Mouse (Mus musculus) lung, adult 2 months (tissue): ENCODE data around the gene Atp8a1. TPM values are rescaled to one million over a fixed set of nuclear protein-coding genes. Genes with fewer than 3 reads are reported as not detected.

Experiments
- DNase-seq: peaks from one replicate; pipeline ENCODE4 v3.0.0; 2022
- H3K4me1 ChIP-seq: fragments of 200-500 bp; 2 replicates; pipeline ENCODE4 v1.6.1; 2011; ENCODE audit warnings: low read length; ENCODE audit not compliant: control insufficient read depth, insufficient read depth
- H3K4me3 ChIP-seq: fragments of 200-500 bp; replicated peaks from 2 replicates; pipeline ENCODE3; 2011; ENCODE audit warnings: low read depth, mild to moderate bottlenecking, control low read depth, low read length; ENCODE audit errors: extremely low read depth
- CTCF ChIP-seq: fragments of 200-500 bp; IDR thresholded peaks from 2 replicates; pipeline ENCODE4 v1.5.1; 2011; ENCODE audit warnings: mild to moderate bottlenecking, low read length, control low read depth; ENCODE audit not compliant: insufficient read depth
- POLR2A ChIP-seq: fragments of 200-500 bp; IDR thresholded peaks from 2 replicates; pipeline ENCODE4 v1.6.1; 2011; ENCODE audit warnings: low read depth, mild to moderate bottlenecking, control low read depth, low read length, borderline replicate concordance; ENCODE audit errors: extremely low read depth
- WGBS: fragments of 180-500 bp; shearing (Covaris S2); methylation state at CpG from one replicate; pipeline ENCODE4 v1.1.7; 2018; 5-methylcytosine and 5-hydroxymethylcytosine counted together
- polyA plus RNA-seq: library from polyadenylated mRNA; depleted of rRNA; stranded (reverse); fragments of >200 nt; gene quantifications from 2 replicates; pipeline ENCODE4 v1.2.3, GENCODE M21; 2012

Atp8a1 gene
- polyA plus RNA-seq, 1 experiment, result 75.7 TPM

DNA sequence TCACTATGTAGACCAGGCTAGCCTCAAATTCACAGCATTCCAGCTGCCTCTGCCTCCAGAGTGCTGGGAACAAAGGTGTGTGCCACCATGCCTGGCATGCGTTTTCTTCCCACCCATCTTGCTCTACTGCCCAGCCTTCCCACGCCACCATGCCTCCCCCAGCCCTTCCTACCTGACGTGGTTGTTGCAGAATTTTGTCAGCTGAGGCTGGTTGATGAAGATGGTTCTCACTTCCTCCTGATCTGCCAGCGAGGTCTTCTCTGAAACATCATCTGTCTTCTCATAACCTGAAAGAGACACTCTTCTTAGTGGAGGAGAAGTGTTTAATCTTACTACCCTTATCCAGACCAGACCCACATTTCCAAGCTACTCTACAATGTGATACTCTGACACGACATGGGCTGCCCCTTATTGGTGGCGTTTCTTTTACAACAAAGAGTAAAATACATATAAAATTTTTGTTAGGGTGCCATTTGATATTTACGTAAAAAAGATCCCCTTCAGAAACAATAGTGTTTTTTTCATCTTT is 32.7 kb downstream of the Atp8a1 start:
- Histone ChIP-seq H3K4me1 (peaks cover 9% of the 10 kb centered on the region), H3K4me3 (no peak overlapping the region)
- WGBS, result 74% methylated on average over 7 of the region's 7 CpGs
- TF ChIP-seq CTCF, result no peak
- TF ChIP-seq POLR2A, result no peak
- peak; percentile 3 for DNase-seq

DNA sequence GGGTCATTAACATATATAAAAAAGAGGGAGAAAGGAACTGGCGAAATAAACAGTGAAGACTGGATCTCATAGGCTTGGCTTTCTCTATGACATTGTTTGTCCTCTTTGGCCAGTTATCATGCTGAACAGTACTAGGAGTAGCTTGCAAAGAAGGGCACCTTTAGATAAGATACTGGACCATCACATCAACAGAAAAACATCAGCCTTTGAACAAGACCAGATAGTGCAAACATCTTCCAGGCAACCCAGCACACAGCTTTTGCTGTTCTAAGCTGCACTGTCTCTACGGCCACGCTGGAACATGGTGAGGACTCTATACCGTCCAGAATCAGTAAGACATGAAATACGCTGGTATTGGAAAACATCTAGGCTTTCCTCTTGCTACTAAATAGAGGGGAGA is 33.9 kb downstream of the Atp8a1 start:
- Histone ChIP-seq H3K4me3 (no peak overlapping the region), H3K4me1 (peaks cover 9% of the 10 kb centered on the region)
- 91% methylated on average over 5 of the region's 5 CpGs for WGBS
- DNase-seq, result no peak
- TF ChIP-seq CTCF (no peak), POLR2A (no peak)

DNA sequence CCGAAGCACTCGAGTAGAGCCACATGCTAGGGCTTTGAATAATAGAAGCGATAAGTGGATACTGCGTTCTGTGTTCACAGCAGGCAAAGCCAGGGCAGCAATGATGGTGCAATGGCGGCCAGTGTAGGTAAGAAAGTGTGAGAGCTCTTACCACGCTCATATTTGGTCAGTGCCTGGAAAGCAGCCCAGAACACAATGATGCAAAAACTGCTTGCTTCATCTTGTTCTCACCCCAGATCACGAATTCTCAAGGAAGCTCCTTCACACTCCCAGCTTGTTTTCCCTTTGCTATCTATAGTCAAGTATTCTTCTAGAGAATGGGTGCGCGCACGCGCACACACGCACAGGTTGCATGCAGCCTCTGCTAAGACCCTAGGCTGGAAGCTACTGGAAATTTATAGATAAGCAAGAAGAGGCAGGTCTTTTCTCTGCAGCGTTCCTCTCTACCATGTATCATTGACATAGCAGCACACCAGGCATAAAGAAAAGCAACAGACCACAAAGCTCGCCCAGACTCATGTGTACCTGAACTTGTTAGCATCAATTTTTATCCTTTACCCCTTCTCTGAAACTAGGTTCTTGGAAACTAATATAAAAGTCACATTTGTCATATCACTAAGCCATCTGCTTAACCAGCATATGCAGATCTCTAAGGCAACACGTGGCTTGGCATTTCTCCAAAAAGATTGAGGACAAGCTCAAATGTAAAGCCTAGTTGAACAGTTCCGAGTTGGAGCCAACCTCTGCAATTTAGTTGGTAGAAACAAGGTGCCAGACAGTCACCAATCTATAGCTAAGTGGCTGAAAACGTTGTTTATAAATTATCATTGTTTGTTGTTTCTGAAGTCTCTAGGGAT is 44.8 kb downstream of the Atp8a1 start:
- no peak for TF ChIP-seq CTCF
- TF ChIP-seq POLR2A, result no peak
- Histone ChIP-seq H3K4me3 (no peak overlapping the region), H3K4me1 (peaks cover 19% of the 10 kb centered on the region)
- peak; percentile 56 for DNase-seq
- WGBS, result 61% methylated on average over 17 of the region's 17 CpGs

DNA sequence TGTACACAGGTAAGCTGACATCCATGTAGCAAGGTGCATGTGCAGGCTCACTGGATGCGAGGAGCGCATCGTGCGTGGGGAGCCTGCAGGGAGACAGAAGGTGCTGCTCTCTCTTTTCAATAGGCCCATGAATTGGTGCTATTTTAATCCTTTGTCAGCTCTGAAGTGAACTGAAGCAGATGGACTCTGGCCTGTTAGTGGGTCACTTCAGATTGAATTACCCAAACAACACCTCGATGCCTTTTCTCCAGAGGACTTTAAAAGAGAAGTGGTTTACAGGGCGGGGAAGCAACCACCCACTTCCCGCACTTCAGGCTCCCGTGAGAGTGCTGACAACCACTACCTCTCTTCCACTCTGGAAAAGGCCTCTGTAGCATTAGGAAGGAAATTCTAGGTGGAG is 46.4 kb downstream of the Atp8a1 start:
- DNase-seq, result no peak
- Histone ChIP-seq H3K4me3 (no peak overlapping the region), H3K4me1 (peaks cover 20% of the 10 kb centered on the region)
- WGBS, result 59% methylated on average over 8 of the region's 8 CpGs
- TF ChIP-seq CTCF (no peak), POLR2A (no peak)

DNA sequence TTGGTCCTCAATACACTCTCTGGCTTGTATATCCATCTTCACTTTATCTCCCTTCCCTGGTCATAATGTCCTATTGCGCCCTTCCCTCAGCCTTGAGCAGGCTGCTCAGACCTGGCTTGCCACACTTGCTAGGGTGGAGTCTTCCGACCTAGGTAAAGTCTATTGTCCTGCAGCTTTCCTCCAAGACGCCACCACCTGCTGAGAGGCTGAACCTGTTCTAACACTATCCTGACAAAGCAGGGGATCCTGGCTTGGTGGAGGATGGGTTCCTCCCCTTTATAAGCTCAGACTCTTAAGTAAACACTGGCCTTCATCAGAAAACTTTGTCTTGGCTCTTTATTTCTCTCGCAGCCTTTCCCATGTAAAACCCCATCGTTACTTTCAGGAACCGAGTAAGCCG is 47.4 kb downstream of the Atp8a1 start:
- WGBS, result 76% methylated on average over 7 of the region's 7 CpGs
- H3K4me1 ChIP-seq, result peaks cover 20% of the 10 kb centered on the region
- H3K4me3 ChIP-seq, result no peak overlapping the region
- no peak for TF ChIP-seq CTCF
- TF ChIP-seq POLR2A, result no peak
- no peak for DNase-seq

DNA sequence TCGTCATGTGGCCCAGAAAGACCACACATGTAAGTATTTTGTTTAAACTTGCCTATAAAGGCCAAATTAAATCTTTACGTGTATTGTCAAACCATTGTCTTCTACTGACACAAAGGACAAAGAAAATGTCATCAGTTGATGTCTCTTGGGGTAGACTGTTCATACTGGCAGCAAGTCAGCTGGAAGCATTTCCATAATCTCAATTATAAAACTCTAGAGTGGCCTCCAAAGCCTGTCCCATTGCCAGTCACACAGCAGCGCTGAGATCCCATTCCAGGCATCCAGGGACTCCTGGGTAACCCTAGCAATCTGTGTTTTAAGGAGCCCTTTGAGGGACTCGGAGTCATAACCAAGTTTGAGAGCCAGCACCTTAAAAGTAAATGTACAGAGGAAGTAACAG is 48.9 kb downstream of the Atp8a1 start:
- 64% methylated on average over 4 of the region's 4 CpGs for WGBS
- peaks cover 18% of the 10 kb centered on the region for H3K4me1 ChIP-seq
- H3K4me3 ChIP-seq, result no peak overlapping the region
- DNase-seq, result no peak
- TF ChIP-seq CTCF, result no peak
- TF ChIP-seq POLR2A, result no peak

DNA sequence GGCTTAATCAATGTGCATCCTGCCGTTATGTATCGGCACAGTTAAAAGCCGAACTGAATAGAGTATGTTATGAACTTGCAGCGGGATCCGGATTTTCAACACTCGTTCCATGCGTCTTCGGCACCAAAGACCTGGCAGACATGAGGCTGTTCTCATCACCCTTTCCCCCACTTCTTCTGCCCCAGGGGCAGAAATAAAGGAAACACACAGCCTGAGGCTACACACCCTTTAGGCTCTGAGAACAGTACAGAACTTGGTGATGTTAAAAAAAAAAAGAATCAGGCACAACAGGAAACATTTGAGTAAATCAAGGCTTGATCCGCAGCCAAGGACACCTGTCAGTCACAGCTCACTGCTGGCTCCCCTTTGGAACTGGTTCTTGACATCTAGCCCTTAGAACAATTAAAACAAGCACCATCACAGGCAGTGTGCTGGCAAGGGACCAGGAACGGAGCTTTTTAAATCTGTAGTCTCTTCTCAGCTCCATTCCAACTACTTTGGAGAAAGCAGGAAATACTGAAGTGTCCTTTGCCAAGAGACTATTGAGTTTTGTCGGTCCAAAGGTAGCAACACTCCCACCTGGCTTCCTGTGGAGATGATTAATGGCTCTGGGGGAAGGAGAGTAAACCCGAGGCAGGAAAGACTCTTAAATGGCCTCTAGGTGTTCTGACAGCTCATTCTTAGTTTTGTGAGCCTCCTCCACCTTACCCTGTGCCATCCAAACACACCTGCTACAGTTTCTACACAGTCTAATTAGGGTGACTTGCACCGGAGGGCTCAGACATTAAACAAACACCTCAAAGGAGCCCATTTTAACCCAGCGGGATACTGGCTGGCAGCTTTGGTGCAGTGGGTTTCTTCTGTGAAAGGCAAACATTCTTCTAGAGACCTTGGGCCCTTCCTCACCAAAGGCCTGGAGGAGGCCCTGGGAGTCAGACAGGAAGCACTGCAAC is 50.0 kb downstream of the Atp8a1 start:
- Histone ChIP-seq H3K4me1 (peaks cover 14% of the 10 kb centered on the region), H3K4me3 (no peak overlapping the region)
- no peak for TF ChIP-seq CTCF
- no peak for TF ChIP-seq POLR2A
- 33% methylated on average over 14 of the region's 14 CpGs for WGBS
- peak; percentile 42 for DNase-seq

DNA sequence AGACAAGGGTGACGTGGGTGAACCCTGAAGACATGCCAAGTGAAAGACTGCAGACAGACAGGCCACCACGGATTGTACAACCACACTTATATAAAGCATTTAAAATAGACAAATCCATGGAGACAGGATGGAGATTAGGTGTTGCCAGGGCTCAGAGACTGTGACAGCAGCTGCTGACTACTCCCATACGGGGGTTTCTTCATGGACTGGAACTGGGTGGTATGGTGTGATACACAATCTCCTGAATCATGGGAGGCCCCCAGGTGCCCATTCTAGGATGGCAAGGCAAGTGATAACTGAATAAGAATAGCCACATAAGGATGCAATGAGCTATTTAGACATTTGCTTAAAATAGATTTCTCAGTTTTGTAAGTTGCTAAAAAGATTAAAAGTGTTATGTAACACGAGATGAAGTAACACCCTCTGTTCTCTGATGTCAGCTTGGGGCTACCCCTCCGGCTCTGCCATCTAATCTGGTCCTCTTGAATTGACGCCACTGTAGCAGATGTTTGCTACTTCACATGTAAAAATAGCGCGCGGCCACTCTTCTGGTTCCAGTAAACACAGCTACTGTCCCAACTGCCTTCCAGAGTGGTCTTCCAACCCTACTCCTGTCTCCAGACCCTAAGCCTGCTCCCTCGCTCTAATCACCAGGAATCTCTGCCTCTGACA is 53.0 kb downstream of the Atp8a1 start:
- no peak overlapping the region for H3K4me3 ChIP-seq
- H3K4me1 ChIP-seq, result peaks cover 8% of the 10 kb centered on the region
- WGBS, result 60% methylated on average over 10 of the region's 10 CpGs
- DNase-seq, result no peak
- TF ChIP-seq CTCF (no peak), POLR2A (no peak)

DNA sequence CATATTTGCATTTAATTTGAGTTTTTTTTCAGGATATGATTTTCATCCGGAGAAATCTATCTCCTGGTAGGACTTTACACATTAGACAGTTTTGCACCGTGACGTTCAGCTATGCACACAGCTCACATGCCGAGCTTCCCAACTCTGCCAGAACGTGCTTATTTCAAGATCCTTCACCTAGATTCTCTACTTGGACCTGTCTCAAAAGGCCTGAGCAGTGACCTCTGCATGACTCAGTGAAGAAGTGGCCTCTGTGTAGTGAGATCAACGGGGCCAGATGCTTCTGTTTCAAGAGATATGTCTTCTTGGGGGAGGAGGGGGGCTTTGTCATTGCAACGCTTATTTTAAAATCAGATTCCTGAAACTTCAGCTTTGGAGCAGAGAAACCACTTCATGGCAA is 64.5 kb downstream of the Atp8a1 start:
- no peak for TF ChIP-seq POLR2A
- TF ChIP-seq CTCF, result no peak
- Histone ChIP-seq H3K4me3 (no peak overlapping the region), H3K4me1 (peaks cover 13% of the 10 kb centered on the region)
- 45% methylated on average over 7 of the region's 7 CpGs for WGBS
- no peak for DNase-seq

DNA sequence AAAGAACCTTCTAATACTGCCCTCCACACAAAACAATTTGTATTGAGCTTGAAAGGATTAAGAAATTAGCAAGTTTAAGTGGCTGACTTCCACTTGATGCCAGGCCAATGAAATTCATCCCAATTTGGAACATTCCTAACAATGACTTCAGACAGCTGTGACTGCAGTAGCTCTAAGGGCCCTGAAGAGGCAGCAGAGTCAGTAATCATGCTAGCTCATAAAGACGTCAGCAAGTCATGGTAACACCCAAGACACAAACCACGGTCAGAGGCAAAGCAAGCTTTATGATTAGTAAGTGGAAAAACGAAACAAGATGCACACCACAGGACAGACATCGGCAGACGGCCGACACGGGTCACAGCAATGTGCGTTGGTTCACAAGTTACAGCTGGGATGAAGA is 69.2 kb downstream of the Atp8a1 start:
- Histone ChIP-seq H3K4me3 (peak overlapping the region; percentile 36), H3K4me1 (peaks cover 10% of the 10 kb centered on the region)
- WGBS, result 70% methylated on average over 8 of the region's 8 CpGs
- peak; percentile 25; the same call in 1 of the 2 replicates for TF ChIP-seq CTCF
- TF ChIP-seq POLR2A, result no peak
- DNase-seq, result no peak
